Mouse (Mus musculus) cortical plate, adult 2 months (tissue): ENCODE data around the gene Thpo.

Experiments used
- CTCF ChIP-seq: fragments of 200-500 bp; IDR thresholded peaks from 2 replicates; pipeline ENCODE4 v1.5.1; 2011; ENCODE audit warnings: mild to moderate bottlenecking, control low read depth, low read length; ENCODE audit not compliant: insufficient read depth; ENCODE audit errors: extremely low read depth
- POLR2A ChIP-seq: fragments of 200-500 bp; IDR thresholded peaks from 2 replicates; pipeline ENCODE4 v1.6.1; 2011; ENCODE audit warnings: mild to moderate bottlenecking, low read length, control low read depth; ENCODE audit not compliant: insufficient read depth; ENCODE audit errors: extremely low read depth

DNA sequence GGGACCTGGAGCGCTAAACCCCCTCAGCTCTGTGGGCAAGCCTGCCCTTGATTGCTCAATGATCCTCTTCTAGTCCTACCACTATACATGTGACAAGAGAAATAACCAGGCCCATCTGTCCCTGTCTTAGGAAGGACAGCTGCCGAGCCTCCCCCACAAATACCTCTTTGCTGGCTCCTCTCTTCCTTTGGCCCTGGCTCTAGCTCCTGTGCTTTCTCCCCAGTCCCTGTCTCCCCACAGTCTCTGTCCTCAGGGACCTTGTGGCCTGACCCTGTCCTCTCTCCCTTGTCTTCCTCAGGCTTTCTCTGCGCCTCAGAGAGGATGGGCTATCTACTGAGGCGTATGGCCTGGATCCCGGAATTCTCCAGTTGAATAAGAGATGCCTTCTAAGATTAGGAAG is 2.6 kb downstream of the Thpo start:
- TF ChIP-seq POLR2A (no peak), CTCF (no peak)
